Mouse (Mus musculus) heart, adult 2 months (tissue): ENCODE results near the gene Akap5.

Source experiments
- CTCF ChIP-seq: fragments of 200-600 bp; IDR thresholded peaks from 2 replicates; pipeline ENCODE4 v1.8.1; 2022; ENCODE audit warnings: antibody characterized with exemption, mild to moderate bottlenecking, moderate library complexity
- POLR2A ChIP-seq: fragments of 200-500 bp; IDR thresholded peaks from 2 replicates; pipeline ENCODE4 v1.6.1; 2011; ENCODE audit warnings: mild to moderate bottlenecking, low read depth, low read length, control low read depth; ENCODE audit not compliant: insufficient read depth

- TF ChIP-seq CTCF (no peak), POLR2A (no peak)
These were observed 50.8 kb downstream of the Akap5 start for GRCm38 (mm10) chr12:76375506-76375905.
